In genomic region chr8:69995422-69995775, GRCm38 (mm10) we compare ENCODE assay signal across 9 mouse cellular contexts. TPM values are rescaled to one million over a fixed set of nuclear protein-coding genes. Genes with fewer than 3 reads are reported as not detected.
A peak's percentile ranks its signal among the peaks of the same experiment; 100 is the strongest.
DNase-seq lines count a peak whose midpoint lies in the region; ATAC-seq and TF ChIP-seq lines count a peak whose summit lies in the region.
"Had no signal": no experiment of that assay in that cellular context is flagged by ENCODE, and none has a peak within 500 bp of the region (broad histone marks: within the 10 kb centered on the region; RNA-seq: fewer than 3 reads in every experiment).

No protein-coding gene starts in this region.

- H3K9me3 ChIP-seq in neural tube, embryonic 11.5 days (ENCODE audit: control insufficient read depth, low read length) = no peaks in the 10 kb centered on the region
- H3K9me3 ChIP-seq in limb, embryonic 11.5 days (ENCODE audit: control insufficient read depth, low read length) = no peaks in the 10 kb centered on the region

- H3K9ac ChIP-seq in neural tube, embryonic 11.5 days (ENCODE audit: low read length) = peak overlapping the region; percentile 76
- H3K9ac ChIP-seq in limb, embryonic 11.5 days (ENCODE audit: low read length) = peak overlapping the region; percentile 76

- no peak for TF ChIP-seq CTCF in cerebellum, adult 2 months (IDR thresholded peaks at IDR 0.05; ENCODE audit: borderline replicate concordance, insufficient read depth, low read depth, low read length)
- no peak for TF ChIP-seq CTCF in small intestine, adult 2 months (IDR thresholded peaks at IDR 0.05; ENCODE audit: extremely low read depth, insufficient read length, insufficient replicate concordance, low read depth, low read length)

- H3K36me3 ChIP-seq in neural tube, embryonic 11.5 days (ENCODE audit: control insufficient read depth, insufficient read depth, low read length) = no peaks in the 10 kb centered on the region
- no peaks in the 10 kb centered on the region for H3K36me3 ChIP-seq in limb, embryonic 11.5 days (ENCODE audit: control insufficient read depth, insufficient read depth, low read length)
- peaks cover 3% of the 10 kb centered on the region for H3K36me3 ChIP-seq in small intestine, adult 2 months (ENCODE audit: control insufficient read depth, insufficient read depth, low read length)

- H3K27ac ChIP-seq in cerebellum, adult 2 months (ENCODE audit: insufficient read depth, low read length) = no peak overlapping the region
- H3K27ac ChIP-seq in neural tube, embryonic 11.5 days (ENCODE audit: low read depth, low read length) = peak overlapping the region; percentile 95
- H3K27ac ChIP-seq in limb, embryonic 11.5 days (replicated peaks; ENCODE audit: low read depth, low read length) = peak overlapping the region; percentile 81; the same call in 1 of the 2 replicates
- H3K27ac ChIP-seq in small intestine, adult 2 months (ENCODE audit: insufficient read depth, low read depth, low read length) = peak overlapping the region; percentile 88

- DNase-seq in cerebellum, adult 2 months = no peak
- no peak for DNase-seq in cerebellum, postnatal 36 days
- DNase-seq in neural tube, embryonic 11.5 days (ENCODE audit: low spot score) = no peak
- DNase-seq in neural tube, embryonic 10.5 days (ENCODE audit: extremely low spot score, low spot score) = no peak
- DNase-seq in limb, embryonic 11.5 days (ENCODE audit: low spot score) = no peak
- no peak for DNase-seq in urinary bladder, adult 18-20 months (ENCODE audit: low spot score in 2 of 2)
- DNase-seq in urinary bladder, adult 2 months (ENCODE audit: low spot score) = no peak
- DNase-seq: cerebellum, adult 18-20 months had no signal

- peak overlapping the region; percentile 91 for H3K4me2 ChIP-seq in neural tube, embryonic 11.5 days (ENCODE audit: low read depth)
- peak overlapping the region; percentile 67 for H3K4me2 ChIP-seq in limb, embryonic 11.5 days (ENCODE audit: low read depth, severe bottlenecking)

- peak overlapping the region; percentile 51 for H3K4me3 ChIP-seq in cerebellum, adult 2 months (replicated peaks; ENCODE audit: insufficient read depth, low read depth, low read length)
- peak overlapping the region; percentile 92 for H3K4me3 ChIP-seq in neural tube, embryonic 11.5 days (ENCODE audit: low read depth, low read length)
- H3K4me3 ChIP-seq in limb, embryonic 11.5 days (ENCODE audit: low read depth, low read length) = peak overlapping the region; percentile 79
- H3K4me3 ChIP-seq in small intestine, adult 2 months (ENCODE audit: low read depth, low read length) = peak overlapping the region; percentile 89

- no peaks in the 10 kb centered on the region for H3K27me3 ChIP-seq in cerebellum, adult 2 months (ENCODE audit: control insufficient read depth, insufficient read depth, low read length)
- no peaks in the 10 kb centered on the region for H3K27me3 ChIP-seq in neural tube, embryonic 11.5 days (ENCODE audit: control insufficient read depth, insufficient read depth, low read length)
- no peaks in the 10 kb centered on the region for H3K27me3 ChIP-seq in limb, embryonic 11.5 days (ENCODE audit: control insufficient read depth, insufficient read depth, low read length)
- no peaks in the 10 kb centered on the region for H3K27me3 ChIP-seq in small intestine, adult 2 months (ENCODE audit: control insufficient read depth, insufficient read depth, low read length)

- no peaks in the 10 kb centered on the region for H3K4me1 ChIP-seq in cerebellum, adult 2 months (ENCODE audit: control insufficient read depth, insufficient read depth, low read length)
- 0 out of 2 replicates have a peak, but pooled peaks cover 2% of the 10 kb centered on the region for H3K4me1 ChIP-seq in neural tube, embryonic 11.5 days (ENCODE audit: control insufficient read depth, insufficient read depth, low read length)
- H3K4me1 ChIP-seq in limb, embryonic 11.5 days (ENCODE audit: control insufficient read depth, insufficient read depth, low read length) = peaks cover 3% of the 10 kb centered on the region; the same call in 1 of the 2 replicates
- H3K4me1 ChIP-seq in small intestine, adult 2 months (ENCODE audit: control insufficient read depth, insufficient read depth, insufficient read length, low read length) = peaks cover 8% of the 10 kb centered on the region; the same call in 1 of the 2 replicates

- TF ChIP-seq POLR2A in cerebellum, adult 2 months (IDR thresholded peaks at IDR 0.05; ENCODE audit: borderline replicate concordance, insufficient read depth, low read length) = no peak
- no peak for TF ChIP-seq POLR2A in small intestine, adult 2 months (IDR thresholded peaks at IDR 0.05; ENCODE audit: low read depth, low read length)

- no peak for ATAC-seq in neural tube, embryonic 11.5 days (ENCODE audit: insufficient read depth, low FRiP score, low TSS enrichment)
- no peak for ATAC-seq in limb, embryonic 11.5 days (ENCODE audit: insufficient number of reproducible peaks, low FRiP score, low TSS enrichment, low read depth)

- WGBS in cerebellum, adult 2 months = 1% methylated on average over 7 of the region's 7 CpGs
- WGBS in neural tube, embryonic 11.5 days = under 1% methylated on average over 7 of the region's 7 CpGs
- WGBS in limb, embryonic 11.5 days = 0% methylated on average over 7 of the region's 7 CpGs
- WGBS in small intestine, adult 2 months = 0% methylated on average over 7 of the region's 7 CpGs

RNA-seq across cellular contexts. Expression of gene Gatad2a, which starts 0.8 kb away (rescaled TPM):
- polyA plus RNA-seq in cerebellum, adult 2 months (2012; rRNA removed) = 31.9 and 36.9 TPM in 2 replicates
- polyA plus RNA-seq in neural tube, embryonic 11.5 days (2014; fragmentation: Nextera tagmentation; extraction: Ambion mirVana) = 80.7 and 92.7 TPM in 2 replicates
- polyA plus RNA-seq in limb, embryonic 11.5 days (2014; fragmentation: Nextera tagmentation; extraction: Ambion mirVana) = 79.5 and 93.3 TPM in 2 replicates
- 46.0 and 101 TPM in 2 replicates for polyA plus RNA-seq in small intestine, adult 2 months (2012; rRNA removed)
- 28.8 and 38.7 TPM in 2 replicates for polyA plus RNA-seq in urinary bladder, adult 2 months (2012; rRNA removed)

RNA-seq across cellular contexts. Expression of gene Mau2, which starts 47.1 kb away (rescaled TPM):
- polyA plus RNA-seq in cerebellum, adult 2 months (2012; rRNA removed) = 90.1 and 92.9 TPM in 2 replicates
- polyA plus RNA-seq in neural tube, embryonic 11.5 days (2014; fragmentation: Nextera tagmentation; extraction: Ambion mirVana) = 57.3 and 62.1 TPM in 2 replicates
- polyA plus RNA-seq in limb, embryonic 11.5 days (2014; fragmentation: Nextera tagmentation; extraction: Ambion mirVana) = 52.5 and 58.3 TPM in 2 replicates
- polyA plus RNA-seq in small intestine, adult 2 months (2012; rRNA removed) = 63.2 and 107 TPM in 2 replicates
- polyA plus RNA-seq in urinary bladder, adult 2 months (2012; rRNA removed) = 49.6 and 57.8 TPM in 2 replicates

RNA-seq across cellular contexts. Expression of gene Sugp1, which starts 47.2 kb away (rescaled TPM):
- polyA plus RNA-seq in cerebellum, adult 2 months (2012; rRNA removed) = 41.7 and 43.6 TPM in 2 replicates
- polyA plus RNA-seq in neural tube, embryonic 11.5 days (2014; fragmentation: Nextera tagmentation; extraction: Ambion mirVana) = 39.2 and 39.5 TPM in 2 replicates
- 39.1 TPM in 2 replicates for polyA plus RNA-seq in limb, embryonic 11.5 days (2014; fragmentation: Nextera tagmentation; extraction: Ambion mirVana)
- polyA plus RNA-seq in small intestine, adult 2 months (2012; rRNA removed) = 6.9 and 10.4 TPM in 2 replicates
- polyA plus RNA-seq in urinary bladder, adult 2 months (2012; rRNA removed) = 15.4 and 20.6 TPM in 2 replicates
